Mouse (Mus musculus) forebrain, embryonic 14.5 days (tissue): ENCODE data around the gene Pde4d. TPM values are rescaled to one million over a fixed set of nuclear protein-coding genes. Genes with fewer than 3 reads are reported as not detected.

ENCODE experiments used
- ATAC-seq: fragments of 200-750 bp; cut with Nextera tagmentation; 2 replicates; pipeline ENCODE4 v1.8.0; 2017; ENCODE audit warnings: mild to moderate bottlenecking, moderate library complexity
- DNase-seq: peaks from one replicate; pipeline ENCODE4 v3.0.0-alpha.2; 2015; ENCODE audit warnings: low spot score
- H3K27ac ChIP-seq: fragments of 300-500 bp; sonication (generic); 2 replicates; pipeline ENCODE4 v1.5.1; 2014; ENCODE audit warnings: low read depth, mild to moderate bottlenecking, control low read depth, low read length, moderate library complexity
- H3K27me3 ChIP-seq: fragments of 300-500 bp; sonication (generic); replicated peaks from 2 replicates; pipeline ENCODE4 v1.6.1; 2014; ENCODE audit warnings: low read length, control low read depth, mixed read lengths; ENCODE audit not compliant: control insufficient read depth, insufficient read depth
- H3K36me3 ChIP-seq: fragments of 300-500 bp; sonication (generic); 2 replicates; pipeline ENCODE4 v1.6.1; 2014; ENCODE audit warnings: low read length, control low read depth; ENCODE audit not compliant: control insufficient read depth, insufficient read depth
- H3K4me1 ChIP-seq: fragments of 300-500 bp; sonication (generic); 2 replicates; pipeline ENCODE4 v1.6.1; 2014; ENCODE audit warnings: antibody characterized with exemption, low read length, control low read depth; ENCODE audit not compliant: control insufficient read depth, insufficient read depth
- H3K4me2 ChIP-seq: fragments of 300-500 bp; sonication (generic); 2 replicates; pipeline ENCODE4 v1.6.1; 2014; ENCODE audit warnings: mild to moderate bottlenecking, control low read depth, low read length
- H3K4me3 ChIP-seq: fragments of 300-500 bp; sonication (generic); 2 replicates; pipeline ENCODE4 v1.5.1; 2014; ENCODE audit warnings: low read depth, low read length, control low read depth
- H3K9ac ChIP-seq: fragments of 300-500 bp; sonication (generic); 2 replicates; pipeline ENCODE4 v1.6.1; 2014; ENCODE audit warnings: mild to moderate bottlenecking, low read length, control low read depth, moderate library complexity
- H3K9me3 ChIP-seq: fragments of 300-500 bp; sonication (generic); replicated peaks from 2 replicates; pipeline ENCODE4 v1.6.1; 2016; ENCODE audit warnings: low read length, control low read depth, mixed read lengths; ENCODE audit not compliant: control insufficient read depth
- whole genome bisulfite sequencing: fragments of 180-500 bp; shearing (Covaris S2); extraction: QIAGEN DNeasy Blood & Tissue Kit; methylation state at CpG from one replicate; pipeline ENCODE4 v1.1.7; 2014; 5-methylcytosine and 5-hydroxymethylcytosine counted together
- polyA plus RNA-seq: library from polyadenylated mRNA; unstranded; fragments of >200 nt; fragmentation: Nextera tagmentation; extraction: Ambion mirVana; gene quantifications from 2 replicates; pipeline ENCODE4 v1.2.1, GENCODE M21; 2014

Pde4d gene
- polyA plus RNA-seq, 1 experiment from 2014 or later = 13.7 TPM

DNA sequence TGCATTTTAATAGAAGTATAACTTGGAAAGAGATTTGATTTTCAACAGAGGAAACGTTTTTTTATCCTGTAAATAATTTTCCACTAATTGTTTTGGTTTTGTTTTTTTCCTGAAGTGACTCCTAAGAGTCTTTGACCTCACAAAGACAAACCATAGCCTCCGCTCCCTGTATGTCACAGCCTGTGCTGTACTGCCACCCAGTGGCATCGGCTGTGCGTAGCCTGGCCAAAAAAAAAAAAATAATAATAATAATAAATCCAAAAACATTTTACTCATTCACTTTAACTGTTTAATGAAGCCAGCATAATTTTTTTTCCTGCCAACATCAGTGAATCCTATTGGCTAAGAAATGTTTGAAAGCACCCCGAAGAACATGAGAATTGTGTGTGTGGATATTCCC lies 1309.5 kb downstream of the Pde4d start:
- no peak overlapping the region for H3K9ac ChIP-seq

GRCm38 (mm10) chr13:109761081-109761480 lies 1311.3 kb downstream of the Pde4d start:
- Histone ChIP-seq H3K4me1 (no peaks in the 10 kb centered on the region), H3K9ac (no peak overlapping the region), H3K27ac (no peak overlapping the region), H3K36me3 (no peaks in the 10 kb centered on the region), H3K27me3 (no peaks in the 10 kb centered on the region), H3K9me3 (no peaks in the 10 kb centered on the region), H3K4me3 (no peak overlapping the region), H3K4me2 (no peak overlapping the region)
- 60% methylated on average over 13 of the region's 13 CpGs for WGBS
- DNase-seq (no peak), ATAC-seq (no peak)

More for the DNA sequence above, 1309.5 kb downstream of the Pde4d start:
- no peak overlapping the region for H3K4me3 ChIP-seq
- no peaks in the 10 kb centered on the region for H3K36me3 ChIP-seq
- H3K4me1 ChIP-seq = no peaks in the 10 kb centered on the region
- no peak overlapping the region for H3K4me2 ChIP-seq
- peak; percentile 59 for DNase-seq
- H3K27me3 ChIP-seq = no peaks in the 10 kb centered on the region
- no peak for ATAC-seq
- WGBS = 46% methylated on average over 5 of the region's 5 CpGs
- H3K27ac ChIP-seq = no peak overlapping the region
- H3K9me3 ChIP-seq = no peaks in the 10 kb centered on the region

GRCm38 (mm10) chr13:109774791-109775190 lies 1325.0 kb downstream of the Pde4d start:
- H3K4me3 ChIP-seq = no peak overlapping the region
- ATAC-seq (0 out of 2 replicates have a peak, but pooled peaks have one; percentile 1), DNase-seq (no peak)
- H3K9ac ChIP-seq = no peak overlapping the region
- no peaks in the 10 kb centered on the region for H3K36me3 ChIP-seq
- no peaks in the 10 kb centered on the region for H3K9me3 ChIP-seq
- H3K4me1 ChIP-seq = peaks cover 6% of the 10 kb centered on the region; the same call in 1 of the 2 replicates
- no peak overlapping the region for H3K27ac ChIP-seq
- no peaks in the 10 kb centered on the region for H3K27me3 ChIP-seq
- 44% methylated on average over 7 of the region's 7 CpGs for WGBS
- no peak overlapping the region for H3K4me2 ChIP-seq

DNA sequence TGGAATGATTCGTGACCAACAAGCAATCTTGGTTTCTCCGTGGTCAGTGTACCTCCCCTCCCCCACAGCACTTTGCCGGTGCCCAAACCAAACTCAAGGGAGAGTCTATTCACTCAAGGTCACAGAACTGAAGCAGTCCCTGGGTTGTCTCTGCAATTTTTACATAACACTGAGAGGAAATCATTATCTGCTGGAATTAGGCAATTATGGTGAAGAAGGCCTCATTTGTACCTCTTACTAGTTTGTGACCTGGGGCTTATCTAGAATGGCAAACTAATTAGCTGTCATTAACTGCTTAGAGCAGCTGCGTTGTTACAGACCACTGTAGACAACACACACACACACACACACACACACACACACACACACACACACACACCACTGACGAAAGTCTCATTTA lies 1325.4 kb downstream of the Pde4d start:
- H3K4me2 ChIP-seq = no peak overlapping the region
- H3K27ac ChIP-seq = no peak overlapping the region
- peak; percentile 40 for DNase-seq
- WGBS = 12% methylated on average over 5 of the region's 5 CpGs
- peak; percentile 43; the same call in 1 of the 2 replicates for ATAC-seq
- H3K4me1 ChIP-seq = peaks cover 6% of the 10 kb centered on the region; the same call in 1 of the 2 replicates
- H3K27me3 ChIP-seq = no peaks in the 10 kb centered on the region
- no peaks in the 10 kb centered on the region for H3K9me3 ChIP-seq
- no peaks in the 10 kb centered on the region for H3K36me3 ChIP-seq
- no peak overlapping the region for H3K9ac ChIP-seq
- H3K4me3 ChIP-seq = no peak overlapping the region

- Histone ChIP-seq H3K9me3 (no peaks in the 10 kb centered on the region), H3K4me2 (peak overlapping the region; percentile 44), H3K4me1 (peaks cover 6% of the 10 kb centered on the region; the same call in 1 of the 2 replicates), H3K27me3 (no peaks in the 10 kb centered on the region), H3K4me3 (no peak overlapping the region), H3K36me3 (no peaks in the 10 kb centered on the region), H3K9ac (peak overlapping the region; percentile 21; the same call in 1 of the 2 replicates), H3K27ac (no peak overlapping the region)
- WGBS = 2% methylated on average over 11 of the region's 11 CpGs
- peak; percentile 95 for DNase-seq
- ATAC-seq = peak; percentile 92
Observed at GRCm38 (mm10) chr13:109776116-109776515, 1326.4 kb downstream of the Pde4d start.

DNA sequence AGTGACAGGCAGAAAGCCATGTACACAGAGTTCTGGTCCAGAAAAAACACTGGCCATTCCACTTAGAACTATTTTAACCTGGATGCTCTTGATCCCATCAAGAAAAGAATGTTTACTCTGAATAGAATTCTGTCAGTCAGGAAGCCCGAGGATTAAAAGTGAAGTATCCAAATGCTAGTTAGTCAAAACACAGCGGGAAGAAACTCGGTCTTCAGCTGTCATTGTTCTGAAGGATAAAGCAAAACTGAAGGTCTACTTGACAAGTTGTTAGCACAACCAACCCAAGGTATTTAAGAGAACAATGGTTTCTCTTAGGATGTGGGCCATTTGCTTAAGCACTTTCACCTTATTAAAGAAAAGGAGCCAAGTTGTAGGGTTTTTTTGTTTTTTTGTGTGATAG lies 1327.2 kb downstream of the Pde4d start:
- Histone ChIP-seq H3K9ac (no peak overlapping the region), H3K4me1 (peaks cover 6% of the 10 kb centered on the region; the same call in 1 of the 2 replicates), H3K27ac (no peak overlapping the region), H3K9me3 (no peaks in the 10 kb centered on the region), H3K36me3 (no peaks in the 10 kb centered on the region), H3K27me3 (no peaks in the 10 kb centered on the region), H3K4me3 (no peak overlapping the region), H3K4me2 (no peak overlapping the region)
- 2% methylated on average over 3 of the region's 3 CpGs for WGBS
- DNase-seq (no peak), ATAC-seq (no peak)

- no peaks in the 10 kb centered on the region for H3K27me3 ChIP-seq
- H3K9ac ChIP-seq = no peak overlapping the region
- no peak for DNase-seq
- H3K36me3 ChIP-seq = no peaks in the 10 kb centered on the region
- WGBS = 57% methylated on average over 5 of the region's 5 CpGs
- no peak for ATAC-seq
- H3K4me1 ChIP-seq = peaks cover 6% of the 10 kb centered on the region; the same call in 1 of the 2 replicates
- no peak overlapping the region for H3K27ac ChIP-seq
- no peaks in the 10 kb centered on the region for H3K9me3 ChIP-seq
- no peak overlapping the region for H3K4me2 ChIP-seq
- no peak overlapping the region for H3K4me3 ChIP-seq
Observed at GRCm38 (mm10) chr13:109777441-109777840, 1327.7 kb downstream of the Pde4d start.

- H3K4me2 ChIP-seq = no peak overlapping the region
- H3K27ac ChIP-seq = no peak overlapping the region
- ATAC-seq (no peak), DNase-seq (no peak)
- no peaks in the 10 kb centered on the region for H3K36me3 ChIP-seq
- H3K27me3 ChIP-seq = no peaks in the 10 kb centered on the region
- H3K9ac ChIP-seq = no peak overlapping the region
- WGBS = 31% methylated on average over 9 of the region's 9 CpGs
- H3K4me3 ChIP-seq = no peak overlapping the region
- peaks cover 6% of the 10 kb centered on the region; the same call in 1 of the 2 replicates for H3K4me1 ChIP-seq
- no peaks in the 10 kb centered on the region for H3K9me3 ChIP-seq
Observed at GRCm38 (mm10) chr13:109778297-109778835, 1328.6 kb downstream of the Pde4d start.

- WGBS = 95% methylated on average over 1 of the region's 1 CpGs
- no peak for ATAC-seq
- H3K27me3 ChIP-seq = no peaks in the 10 kb centered on the region
Observed at GRCm38 (mm10) chr13:109781466-109781865, 1331.7 kb downstream of the Pde4d start.

More at GRCm38 (mm10) chr13:109781466-109781865, 1331.7 kb downstream of the Pde4d start:
- Histone ChIP-seq H3K4me2 (no peak overlapping the region), H3K9ac (no peak overlapping the region), H3K27ac (no peak overlapping the region), H3K36me3 (no peaks in the 10 kb centered on the region), H3K4me3 (no peak overlapping the region), H3K4me1 (no peaks in the 10 kb centered on the region), H3K9me3 (no peaks in the 10 kb centered on the region)
- no peak for DNase-seq
